Mouse (Mus musculus): Measurements from ENCODE around the gene Wdr83os. TPM values are rescaled to one million over a fixed set of nuclear protein-coding genes. Genes with fewer than 3 reads are reported as not detected.
"Not testable (repeated sequence)": the region's sequence is repeated elsewhere in the genome, so short reads cannot be mapped to it uniquely, and the experiment has no call there.

The Wdr83os gene
- polyA plus RNA-seq, 1 experiment from 2014 or later: 133 TPM

DNA sequence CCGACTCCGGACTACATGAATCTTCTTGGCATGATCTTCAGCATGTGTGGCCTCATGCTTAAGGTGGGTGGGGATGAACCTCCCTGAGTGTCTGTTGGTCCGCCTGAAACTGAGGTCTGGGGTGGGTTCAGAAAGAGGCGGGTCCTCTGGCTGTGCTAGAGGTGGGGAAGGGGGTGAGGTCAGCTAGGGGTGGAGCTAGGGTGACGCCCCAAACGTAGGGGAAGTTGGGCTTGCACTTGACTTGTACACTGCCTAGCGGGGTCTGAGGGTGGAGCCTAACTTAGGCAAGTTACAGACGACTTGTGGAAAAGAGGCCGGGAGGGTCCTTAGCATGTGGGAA is 646 bp downstream of the Wdr83os start, which contains the start of gene Wdr83:
Gene Wdr83, minus strand, starts transcription at position 91 of the 340 bp plus-strand sequence.
- Histone ChIP-seq H3K36me3 (ENCODE audit: control insufficient read depth, insufficient read depth, low read length) (no peaks in the 10 kb centered on the region), H3K9me3 (replicated peaks; ENCODE audit: control insufficient read depth, low read length, poor library complexity, severe bottlenecking) (no peaks in the 10 kb centered on the region), H3K4me3 (ENCODE audit: low read depth, low read length) (peak within 1 kb of the TSS; percentile 92), H3K9ac (ENCODE audit: low read depth, low read length) (peak within 1 kb of the TSS; percentile 89), H3K4me1 (ENCODE audit: control insufficient read depth, insufficient read depth, low read length) (peaks cover 31% of the 10 kb centered on the region), H3K27me3 (ENCODE audit: control insufficient read depth, insufficient read depth, low read depth, low read length) (no peaks in the 10 kb centered on the region), H3K4me2 (ENCODE audit: low read length) (peak within 1 kb of the TSS; percentile 84), H3K27ac (ENCODE audit: low read length) (peak within 1 kb of the TSS; percentile 71)
- 3% methylated on average over 9 of the region's 9 CpGs for WGBS
- peak; percentile 12 for ATAC-seq

DNA sequence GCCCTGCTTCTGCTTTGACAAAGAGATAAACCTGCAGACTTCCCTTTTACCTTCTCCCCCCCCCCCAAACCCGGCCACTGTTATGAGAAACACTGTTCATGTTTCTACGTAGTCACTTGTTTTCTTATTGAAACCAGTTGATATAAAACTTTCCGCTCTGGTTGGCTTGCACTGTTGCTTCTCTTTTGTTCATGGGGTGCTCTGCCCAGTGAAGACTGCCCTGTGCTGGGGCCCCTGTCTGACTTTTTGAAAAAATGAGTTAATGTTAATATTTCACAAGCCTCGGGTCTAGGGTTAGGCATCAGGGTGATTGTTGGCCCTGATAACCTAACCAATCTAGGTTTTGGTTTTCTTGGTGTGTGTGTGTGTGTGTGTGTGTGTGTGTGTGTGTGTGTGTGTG is 1.6 kb downstream of the Wdr83os start:
- peaks cover 31% of the 10 kb centered on the region for H3K4me1 ChIP-seq (ENCODE audit: control insufficient read depth, insufficient read depth, low read length)
- 93% methylated on average over 4 of the region's 4 CpGs for WGBS
- not testable (repeated sequence) for H3K4me2 ChIP-seq (ENCODE audit: low read length); H3K9ac ChIP-seq (ENCODE audit: low read depth, low read length); H3K4me3 ChIP-seq (ENCODE audit: low read depth, low read length); H3K27ac ChIP-seq (ENCODE audit: low read length); H3K36me3 ChIP-seq (ENCODE audit: control insufficient read depth, insufficient read depth, low read length); ATAC-seq; H3K27me3 ChIP-seq (ENCODE audit: control insufficient read depth, insufficient read depth, low read depth, low read length); H3K9me3 ChIP-seq (replicated peaks; ENCODE audit: control insufficient read depth, low read length, poor library complexity, severe bottlenecking)

DNA sequence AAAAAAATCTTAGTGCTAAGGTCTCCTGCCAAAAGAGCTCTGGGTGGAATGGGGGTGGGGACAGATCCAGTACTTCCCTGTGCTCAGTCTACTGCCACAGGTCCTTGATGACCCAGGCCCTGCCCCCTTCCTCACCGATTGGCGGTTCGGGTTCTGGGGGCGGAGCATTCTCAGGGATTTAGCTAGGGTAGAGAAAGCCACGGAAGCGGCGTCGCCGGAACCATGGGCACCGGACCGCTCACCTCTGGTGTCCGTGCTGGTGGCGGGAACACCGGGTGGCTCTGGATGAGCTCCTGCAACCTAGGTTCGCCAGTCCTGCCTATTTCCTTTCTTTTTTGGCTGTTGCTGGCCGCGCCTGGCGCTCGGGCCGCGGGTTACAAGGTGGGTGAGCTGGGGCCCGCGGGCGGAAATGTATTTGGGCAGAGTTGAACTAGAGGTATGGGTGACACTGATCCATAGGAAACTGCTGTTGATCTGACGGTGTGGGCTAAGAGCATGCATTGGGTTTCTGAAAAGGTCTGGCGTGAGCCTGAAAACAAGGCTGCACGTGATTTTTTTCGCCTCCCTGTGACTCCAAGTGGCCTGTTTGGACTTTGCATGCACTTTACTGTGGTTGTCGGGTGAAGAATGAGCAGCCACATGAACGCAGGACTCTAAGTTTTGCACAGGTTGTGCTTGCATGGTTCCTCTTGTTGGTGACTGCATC is 2.7 kb downstream of the Wdr83os start, which contains the start of gene Man2b1:
Gene Man2b1, plus strand, starts transcription at position 163 of the 706 bp plus-strand sequence.
- peak; percentile 90 for ATAC-seq
- Histone ChIP-seq H3K27me3 (ENCODE audit: control insufficient read depth, insufficient read depth, low read depth, low read length) (no peaks in the 10 kb centered on the region), H3K4me1 (ENCODE audit: control insufficient read depth, insufficient read depth, low read length) (peaks cover 31% of the 10 kb centered on the region), H3K27ac (ENCODE audit: low read length) (peak within 1 kb of the TSS; percentile 2; the same call in 1 of the 2 replicates), H3K4me3 (ENCODE audit: low read depth, low read length) (peak within 1 kb of the TSS; percentile 65), H3K9me3 (replicated peaks; ENCODE audit: control insufficient read depth, low read length, poor library complexity, severe bottlenecking) (no peaks in the 10 kb centered on the region), H3K36me3 (ENCODE audit: control insufficient read depth, insufficient read depth, low read length) (no peaks in the 10 kb centered on the region), H3K4me2 (ENCODE audit: low read length) (peak within 1 kb of the TSS; percentile 80), H3K9ac (ENCODE audit: low read depth, low read length) (peak within 1 kb of the TSS; percentile 75)
- under 1% methylated on average over 30 of the region's 30 CpGs for WGBS

DNA sequence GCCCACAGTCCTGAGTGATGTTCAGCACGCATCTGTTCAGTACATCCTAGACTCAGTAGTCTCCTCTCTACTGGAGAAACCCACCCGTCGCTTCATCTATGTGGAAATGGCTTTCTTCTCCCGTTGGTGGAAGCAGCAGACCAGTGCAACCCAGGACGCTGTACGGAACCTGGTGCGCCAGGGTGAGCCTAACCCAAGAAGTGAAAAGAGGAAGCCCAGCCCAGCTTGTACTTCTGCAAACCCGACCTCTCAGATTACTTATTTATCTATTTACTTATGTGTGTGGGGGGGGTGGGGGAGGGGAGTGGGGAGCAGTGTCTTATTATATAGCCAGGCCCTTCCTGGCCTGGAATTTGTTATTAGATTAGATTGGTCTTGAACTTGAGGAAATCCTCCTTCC is 4.1 kb downstream of the Wdr83os start:
- 93% methylated on average over 8 of the region's 8 CpGs for WGBS
- no peaks in the 10 kb centered on the region for H3K9me3 ChIP-seq (replicated peaks; ENCODE audit: control insufficient read depth, low read length, poor library complexity, severe bottlenecking)
- H3K27ac ChIP-seq (ENCODE audit: low read length): no peak overlapping the region

DNA sequence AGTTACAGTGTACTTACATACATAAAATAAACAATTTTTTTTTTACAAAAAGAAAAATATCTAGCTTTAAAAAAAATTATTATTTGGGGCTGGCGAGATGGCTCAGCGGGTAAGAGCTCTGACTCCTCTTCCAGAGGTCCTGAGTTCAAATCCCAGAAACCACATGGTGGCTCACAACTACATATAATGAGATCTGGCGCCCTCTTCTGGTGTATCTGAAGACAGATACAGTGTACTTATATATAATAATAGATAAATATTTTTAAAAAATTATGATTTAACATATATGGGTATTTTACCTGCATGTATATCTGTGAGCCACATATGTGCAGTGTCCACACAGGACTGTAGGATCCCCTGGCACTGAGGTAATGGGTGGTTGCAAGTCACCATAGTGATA is 5.7 kb downstream of the Wdr83os start:
- Histone ChIP-seq H3K27ac (ENCODE audit: low read length) (no peak overlapping the region), H3K36me3 (ENCODE audit: control insufficient read depth, insufficient read depth, low read length) (0 out of 2 replicates have a peak, but pooled peaks cover 4% of the 10 kb centered on the region), H3K9me3 (replicated peaks; ENCODE audit: control insufficient read depth, low read length, poor library complexity, severe bottlenecking) (no peaks in the 10 kb centered on the region), H3K4me2 (ENCODE audit: low read length) (no peak overlapping the region), H3K9ac (ENCODE audit: low read depth, low read length) (no peak overlapping the region), H3K4me3 (ENCODE audit: low read depth, low read length) (no peak overlapping the region), H3K4me1 (ENCODE audit: control insufficient read depth, insufficient read depth, low read length) (peaks cover 23% of the 10 kb centered on the region), H3K27me3 (ENCODE audit: control insufficient read depth, insufficient read depth, low read depth, low read length) (no peaks in the 10 kb centered on the region)
- no peak for ATAC-seq
- WGBS: 89% methylated on average over 3 of the region's 3 CpGs

More for the DNA sequence above, 4.1 kb downstream of the Wdr83os start:
- Histone ChIP-seq H3K27me3 (ENCODE audit: control insufficient read depth, insufficient read depth, low read depth, low read length) (no peaks in the 10 kb centered on the region), H3K36me3 (ENCODE audit: control insufficient read depth, insufficient read depth, low read length) (0 out of 2 replicates have a peak, but pooled peaks cover 4% of the 10 kb centered on the region), H3K4me2 (ENCODE audit: low read length) (no peak overlapping the region), H3K4me1 (ENCODE audit: control insufficient read depth, insufficient read depth, low read length) (peaks cover 28% of the 10 kb centered on the region), H3K9ac (ENCODE audit: low read depth, low read length) (no peak overlapping the region), H3K4me3 (ENCODE audit: low read depth, low read length) (no peak overlapping the region)
- ATAC-seq: no peak

DNA sequence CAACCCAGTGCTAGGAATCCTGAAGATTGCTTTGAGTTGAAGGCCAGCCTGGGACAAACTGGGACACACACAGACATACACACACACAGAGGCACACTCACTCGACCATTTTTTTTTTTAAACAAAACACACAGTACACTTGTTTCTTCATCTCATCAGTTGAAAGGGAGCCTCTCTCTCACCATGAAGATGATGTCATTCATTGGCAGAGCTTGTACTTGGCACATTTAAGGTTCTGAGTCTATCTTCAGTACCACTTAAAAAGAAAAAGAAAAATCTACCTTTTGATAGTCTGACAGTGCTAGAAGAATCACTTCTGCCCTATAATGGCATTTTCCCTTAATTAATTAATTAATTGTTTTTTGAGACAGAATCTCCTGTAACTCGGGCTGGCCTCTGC is 8.2 kb downstream of the Wdr83os start:
- Histone ChIP-seq H3K36me3 (ENCODE audit: control insufficient read depth, insufficient read depth, low read length) (0 out of 2 replicates have a peak, but pooled peaks cover 4% of the 10 kb centered on the region), H3K9me3 (replicated peaks; ENCODE audit: control insufficient read depth, low read length, poor library complexity, severe bottlenecking) (no peaks in the 10 kb centered on the region), H3K4me3 (ENCODE audit: low read depth, low read length) (no peak overlapping the region), H3K27me3 (ENCODE audit: control insufficient read depth, insufficient read depth, low read depth, low read length) (no peaks in the 10 kb centered on the region), H3K4me2 (ENCODE audit: low read length) (no peak overlapping the region), H3K9ac (ENCODE audit: low read depth, low read length) (no peak overlapping the region), H3K4me1 (ENCODE audit: control insufficient read depth, insufficient read depth, low read length) (peaks cover 6% of the 10 kb centered on the region), H3K27ac (ENCODE audit: low read length) (no peak overlapping the region)
- ATAC-seq: no peak
- WGBS: 85% methylated on average over 2 of the region's 2 CpGs

DNA sequence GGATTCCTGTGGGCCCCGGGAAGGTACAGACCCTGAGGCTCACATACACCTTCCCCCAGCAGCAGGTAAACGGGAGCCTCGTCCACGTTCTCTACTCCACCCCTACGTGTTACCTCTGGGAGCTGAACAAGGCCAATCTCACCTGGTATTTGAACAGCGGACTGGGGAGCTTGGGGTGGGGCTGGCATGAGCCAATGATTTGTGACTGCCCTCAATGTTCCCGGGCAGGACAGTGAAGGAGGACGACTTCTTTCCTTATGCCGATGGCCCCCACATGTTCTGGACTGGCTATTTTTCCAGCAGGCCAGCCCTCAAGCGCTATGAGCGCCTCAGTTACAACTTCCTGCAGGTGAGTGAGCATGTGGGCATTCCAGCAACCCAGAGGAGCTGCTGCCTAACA is 10.3 kb downstream of the Wdr83os start:
- H3K27ac ChIP-seq (ENCODE audit: low read length): no peak overlapping the region
- no peaks in the 10 kb centered on the region for H3K27me3 ChIP-seq (ENCODE audit: control insufficient read depth, insufficient read depth, low read depth, low read length)
- ATAC-seq: no peak
- H3K9ac ChIP-seq (ENCODE audit: low read depth, low read length): no peak overlapping the region
- H3K4me1 ChIP-seq (ENCODE audit: control insufficient read depth, insufficient read depth, low read length): no peaks in the 10 kb centered on the region
- no peaks in the 10 kb centered on the region for H3K9me3 ChIP-seq (replicated peaks; ENCODE audit: control insufficient read depth, low read length, poor library complexity, severe bottlenecking)
- WGBS: 91% methylated on average over 11 of the region's 11 CpGs
- no peak overlapping the region for H3K4me3 ChIP-seq (ENCODE audit: low read depth, low read length)
- H3K36me3 ChIP-seq (ENCODE audit: control insufficient read depth, insufficient read depth, low read length): peaks cover 4% of the 10 kb centered on the region; the same call in 1 of the 2 replicates
- H3K4me2 ChIP-seq (ENCODE audit: low read length): no peak overlapping the region

DNA sequence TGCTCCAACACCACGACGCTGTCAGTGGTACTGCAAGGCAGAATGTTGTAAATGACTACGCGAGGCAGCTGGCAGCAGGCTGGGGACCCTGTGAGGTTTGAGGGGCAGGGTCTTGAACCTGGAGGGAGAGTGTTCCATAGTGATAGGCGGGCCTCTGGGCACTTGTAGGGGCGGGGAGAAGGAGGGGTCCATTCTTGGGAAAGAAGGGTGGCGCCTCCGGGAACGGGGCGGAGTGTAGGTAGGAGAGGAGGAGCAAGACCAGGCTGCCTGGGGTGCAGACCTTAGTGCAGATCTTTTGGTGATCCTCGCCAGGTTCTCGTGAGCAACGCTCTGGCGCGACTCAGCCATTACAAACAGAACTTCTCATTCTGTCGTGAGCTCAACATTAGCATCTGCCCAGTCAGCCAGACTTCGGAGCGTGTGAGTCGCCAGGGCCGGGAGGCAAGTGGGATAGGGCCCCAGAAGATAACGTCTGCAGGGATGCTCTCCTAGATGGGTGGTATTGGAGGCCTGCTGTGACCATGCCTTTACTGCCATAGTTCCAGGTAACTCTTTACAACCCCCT is 11.1 kb downstream of the Wdr83os start:
- peaks cover 5% of the 10 kb centered on the region for H3K36me3 ChIP-seq (ENCODE audit: control insufficient read depth, insufficient read depth, low read length)

DNA sequence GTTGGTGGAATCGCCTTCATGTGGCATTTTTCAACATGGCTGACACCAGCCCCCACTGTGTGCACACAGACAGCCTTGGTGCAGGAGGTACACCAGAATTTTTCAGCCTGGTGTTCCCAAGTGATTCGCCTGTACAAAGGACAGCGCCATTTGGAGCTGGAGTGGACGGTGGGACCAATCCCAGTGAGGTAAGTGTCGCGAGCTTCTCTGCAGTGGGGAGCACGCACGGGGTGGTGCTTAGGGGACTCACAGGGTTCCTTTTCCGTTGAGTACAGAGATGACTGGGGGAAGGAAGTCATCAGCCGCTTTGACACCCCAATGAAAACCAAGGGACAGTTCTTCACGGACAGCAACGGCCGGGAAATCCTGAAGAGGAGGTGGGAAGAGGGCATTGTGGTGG is 14.5 kb downstream of the Wdr83os start:
- Histone ChIP-seq H3K4me1 (ENCODE audit: control insufficient read depth, insufficient read depth, low read length) (no peaks in the 10 kb centered on the region), H3K4me3 (ENCODE audit: low read depth, low read length) (no peak overlapping the region), H3K27me3 (ENCODE audit: control insufficient read depth, insufficient read depth, low read depth, low read length) (no peaks in the 10 kb centered on the region), H3K9me3 (replicated peaks; ENCODE audit: control insufficient read depth, low read length, poor library complexity, severe bottlenecking) (no peaks in the 10 kb centered on the region), H3K9ac (ENCODE audit: low read depth, low read length) (no peak overlapping the region), H3K36me3 (ENCODE audit: control insufficient read depth, insufficient read depth, low read length) (peaks cover 16% of the 10 kb centered on the region), H3K27ac (ENCODE audit: low read length) (no peak overlapping the region), H3K4me2 (ENCODE audit: low read length) (no peak overlapping the region)
- WGBS: 94% methylated on average over 13 of the region's 13 CpGs
- ATAC-seq: no peak

More for the DNA sequence above, 11.1 kb downstream of the Wdr83os start:
- Histone ChIP-seq H3K27ac (ENCODE audit: low read length) (no peak overlapping the region), H3K9ac (ENCODE audit: low read depth, low read length) (no peak overlapping the region), H3K4me2 (ENCODE audit: low read length) (no peak overlapping the region), H3K4me1 (ENCODE audit: control insufficient read depth, insufficient read depth, low read length) (no peaks in the 10 kb centered on the region), H3K4me3 (ENCODE audit: low read depth, low read length) (no peak overlapping the region), H3K27me3 (ENCODE audit: control insufficient read depth, insufficient read depth, low read depth, low read length) (no peaks in the 10 kb centered on the region), H3K9me3 (replicated peaks; ENCODE audit: control insufficient read depth, low read length, poor library complexity, severe bottlenecking) (no peaks in the 10 kb centered on the region)
- no peak for ATAC-seq
- WGBS: 33% methylated on average over 21 of the region's 21 CpGs
